Mouse (Mus musculus) brain, embryonic 14.5 days (tissue): ENCODE data around the gene Exog. TPM values are rescaled to one million over a fixed set of nuclear protein-coding genes. Genes with fewer than 3 reads are reported as not detected.
A peak's percentile ranks its signal among the peaks of the same experiment; 100 is the strongest.

ENCODE experiments used
- DNase-seq: peaks from one replicate; pipeline ENCODE4 v3.0.0-alpha.2; 2011; ENCODE audit warnings: low read depth
- CTCF ChIP-seq: fragments of 200-500 bp; IDR thresholded peaks from 2 replicates; pipeline ENCODE4 v1.5.1; 2012; ENCODE audit warnings: inconsistent platforms, mild to moderate bottlenecking, moderate library complexity, borderline replicate concordance; ENCODE audit not compliant: insufficient read depth, insufficient read length; ENCODE audit errors: extremely low read depth
- POLR2A ChIP-seq: fragments of 200-500 bp; IDR thresholded peaks from 2 replicates; pipeline ENCODE4 v1.6.1; 2012; ENCODE audit warnings: mild to moderate bottlenecking, inconsistent platforms, borderline replicate concordance; ENCODE audit not compliant: poor library complexity, insufficient read depth, insufficient read length, severe bottlenecking; ENCODE audit errors: extremely low read depth
- polyA plus RNA-seq: library from polyadenylated mRNA; depleted of rRNA; stranded (reverse); fragments of >200 nt; gene quantifications from 2 replicates; pipeline ENCODE4 v1.2.3, GENCODE M21; 2012

Gene Exog
- polyA plus RNA-seq, 1 experiment: 25.7 TPM

- DNase-seq: no peak
- TF ChIP-seq CTCF (no peak), POLR2A (no peak)
These were observed 25.1 kb downstream of the Exog start for GRCm38 (mm10) chr9:119469691-119470353.

GRCm38 (mm10) chr9:119472412-119472918 is 27.7 kb downstream of the Exog start:
- TF ChIP-seq CTCF (no peak), POLR2A (no peak)
- DNase-seq: no peak

- TF ChIP-seq POLR2A: no peak
- no peak for TF ChIP-seq CTCF
- DNase-seq: no peak
These were observed 28.3 kb downstream of the Exog start for GRCm38 (mm10) chr9:119473011-119473410.

GRCm38 (mm10) chr9:119473608-119474164 is 28.9 kb downstream of the Exog start:
- no peak for DNase-seq
- TF ChIP-seq POLR2A (no peak), CTCF (no peak)

DNA sequence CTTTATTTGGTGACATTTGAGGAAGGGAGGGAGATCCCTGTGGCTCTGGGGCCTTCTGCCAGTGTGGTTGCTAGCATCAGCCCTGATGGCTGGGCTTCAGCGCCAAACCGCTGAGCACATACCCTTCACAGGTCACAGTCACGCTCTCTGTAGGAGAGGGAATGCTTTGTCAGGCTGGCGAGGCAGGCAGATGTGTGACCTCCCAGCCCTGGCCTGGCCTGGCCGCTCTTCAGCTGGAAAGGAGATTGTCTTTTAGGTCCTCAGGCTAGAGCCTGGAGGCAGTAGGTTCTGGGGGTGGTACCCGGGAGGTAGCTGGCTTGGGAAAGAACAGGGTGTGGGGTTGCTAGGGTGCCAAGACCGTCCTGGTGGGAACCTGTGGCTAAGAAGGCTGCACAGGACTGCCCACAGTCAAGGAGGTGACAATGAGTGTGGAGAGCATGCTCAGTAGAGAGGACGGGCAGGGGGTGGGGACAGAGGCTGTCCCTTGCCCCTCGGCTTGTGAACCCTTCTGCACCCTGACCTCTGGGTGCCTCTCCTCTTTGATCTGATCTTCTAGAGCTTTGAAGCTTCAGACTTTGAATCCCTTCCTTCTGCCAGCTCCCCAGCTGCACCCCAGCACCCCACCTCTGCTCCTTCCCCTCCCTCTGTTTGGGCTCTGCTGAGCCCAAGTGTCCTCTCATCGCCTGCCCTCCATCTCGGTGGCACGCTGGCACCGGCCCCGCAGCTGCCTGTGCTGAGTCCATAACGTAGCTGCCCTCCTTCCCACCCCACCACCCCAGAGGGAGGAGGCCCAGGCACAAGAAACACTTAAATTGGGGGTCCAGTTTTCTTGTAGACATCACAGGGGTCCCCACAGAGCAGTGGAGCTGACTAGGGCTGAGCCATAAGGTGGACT is 30.2 kb downstream of the Exog start:
- no peak for DNase-seq
- TF ChIP-seq CTCF: no peak
- TF ChIP-seq POLR2A: no peak

GRCm38 (mm10) chr9:119477754-119478153 is 33.0 kb downstream of the Exog start:
- TF ChIP-seq CTCF: no peak
- TF ChIP-seq POLR2A: no peak

DNA sequence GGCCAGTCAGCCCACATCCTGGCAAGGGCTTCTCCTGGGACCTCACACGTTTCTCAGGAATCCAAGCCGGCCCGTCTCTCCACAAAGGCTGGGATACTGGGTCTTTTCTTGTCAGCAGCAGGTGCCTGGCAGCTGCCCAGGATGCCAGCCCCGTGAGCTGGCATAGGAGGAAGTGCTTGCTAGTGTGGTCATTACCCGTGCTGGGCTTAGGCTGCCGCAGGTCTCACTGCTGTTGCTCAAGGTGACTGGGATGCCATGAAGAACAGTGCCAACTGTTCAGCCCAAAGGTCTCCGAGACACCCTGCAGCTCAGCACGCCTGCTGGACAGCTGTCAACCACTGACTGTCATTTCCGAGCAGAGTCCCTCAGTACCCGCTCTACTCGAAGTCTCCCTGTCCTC is 33.6 kb downstream of the Exog start:
- peak; percentile 66 for DNase-seq
- TF ChIP-seq POLR2A (no peak), CTCF (no peak)

More at GRCm38 (mm10) chr9:119477754-119478153, 33.0 kb downstream of the Exog start:
- no peak for DNase-seq

GRCm38 (mm10) chr9:119479297-119479696 is 34.6 kb downstream of the Exog start:
- DNase-seq: no peak
- TF ChIP-seq POLR2A (no peak), CTCF (no peak)

- no peak for DNase-seq
These were observed 36.9 kb downstream of the Exog start for GRCm38 (mm10) chr9:119481612-119482011.

DNA sequence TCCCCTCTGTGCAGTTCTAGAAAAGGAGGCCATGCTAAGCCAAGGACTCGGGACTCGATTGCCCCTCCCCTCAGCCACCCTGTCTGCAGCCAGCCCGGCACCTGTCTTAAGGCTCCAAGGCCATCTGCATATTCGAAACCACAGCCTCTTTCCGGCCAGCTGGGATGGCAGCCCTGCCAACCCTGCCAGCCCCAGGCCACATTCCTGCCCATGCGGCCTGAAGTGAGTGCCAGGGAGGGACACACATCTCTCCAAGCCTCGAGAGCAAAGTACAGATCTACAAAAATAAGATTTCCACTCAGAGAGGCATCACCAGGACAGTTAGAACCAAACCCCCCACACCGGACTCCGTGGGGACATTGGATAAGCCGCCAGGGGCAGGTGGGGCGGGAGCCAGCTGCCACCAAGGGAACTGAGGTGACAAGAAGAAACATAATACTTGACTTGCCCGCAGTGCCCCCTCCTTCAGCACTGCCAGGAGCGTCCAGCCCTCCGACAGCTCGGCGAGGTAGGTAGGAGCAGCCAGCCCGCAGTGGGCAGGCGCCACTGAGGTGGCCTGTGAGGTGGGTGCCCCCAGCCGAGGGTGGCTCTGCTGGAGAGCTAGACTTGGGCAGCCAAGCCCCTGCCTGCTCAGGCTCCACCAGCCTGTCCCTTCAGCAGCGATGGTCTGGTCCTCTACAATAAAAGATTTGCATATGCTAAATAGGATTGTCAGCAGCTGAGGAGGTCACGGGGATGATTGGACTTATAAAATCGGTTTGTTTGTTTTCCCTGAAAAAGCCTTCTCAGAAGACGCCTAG is 39.0 kb downstream of the Exog start:
- DNase-seq: peak; percentile 48
- TF ChIP-seq POLR2A: no peak
- no peak for TF ChIP-seq CTCF

More at GRCm38 (mm10) chr9:119481612-119482011, 36.9 kb downstream of the Exog start:
- TF ChIP-seq POLR2A: no peak
- TF ChIP-seq CTCF: no peak
